Mouse (Mus musculus) neural tube, embryonic 13.5 days (tissue): ENCODE results near the gene Serpina9. TPM values are rescaled to one million over a fixed set of nuclear protein-coding genes. Genes with fewer than 3 reads are reported as not detected.

Experiments used
- ATAC-seq: fragments of 200-750 bp; cut with Nextera tagmentation; 2 replicates; pipeline ENCODE4 v1.8.0; 2017; ENCODE audit warnings: low read depth, mild to moderate bottlenecking, moderate TSS enrichment, moderate library complexity
- H3K27ac ChIP-seq: fragments of 300-500 bp; sonication (generic); replicated peaks from 2 replicates; pipeline ENCODE4 v1.5.1; 2015; ENCODE audit warnings: moderate library complexity, mild to moderate bottlenecking, inconsistent platforms
- H3K27me3 ChIP-seq: fragments of 300-500 bp; sonication (generic); 2 replicates; pipeline ENCODE4 v1.6.1; 2015; ENCODE audit warnings: mild to moderate bottlenecking, inconsistent platforms
- H3K36me3 ChIP-seq: fragments of 300-500 bp; sonication (generic); 2 replicates; pipeline ENCODE4 v1.6.1; 2015; ENCODE audit warnings: mild to moderate bottlenecking, inconsistent platforms
- H3K4me1 ChIP-seq: fragments of 300-500 bp; sonication (generic); replicated peaks from 2 replicates; pipeline ENCODE4 v1.6.1; 2015; ENCODE audit warnings: inconsistent platforms
- H3K4me2 ChIP-seq: fragments of 300-500 bp; sonication (generic); 2 replicates; pipeline ENCODE4 v1.6.1; 2015; ENCODE audit warnings: inconsistent platforms, mild to moderate bottlenecking, moderate library complexity
- H3K4me3 ChIP-seq: fragments of 300-500 bp; sonication (generic); 2 replicates; pipeline ENCODE4 v1.5.1; 2015; ENCODE audit warnings: mild to moderate bottlenecking, inconsistent platforms
- H3K9ac ChIP-seq: fragments of 300-500 bp; sonication (generic); 2 replicates; pipeline ENCODE4 v1.6.1; 2015; ENCODE audit warnings: moderate library complexity, mild to moderate bottlenecking, inconsistent platforms
- H3K9me3 ChIP-seq: fragments of 300-500 bp; sonication (generic); 2 replicates; pipeline ENCODE4 v1.6.1; 2016; ENCODE audit warnings: inconsistent platforms
- WGBS: fragments of 180-500 bp; shearing (Covaris S2); methylation state at CpG from one replicate; pipeline ENCODE4 v1.1.7; 2015; 5-methylcytosine and 5-hydroxymethylcytosine counted together
- polyA plus RNA-seq: library from polyadenylated mRNA; unstranded; fragments of >200 nt; fragmentation: Nextera tagmentation; extraction: Ambion mirVana; gene quantifications from 2 replicates; pipeline ENCODE4 v1.2.1, GENCODE M21; 2015

The Serpina9 gene
- polyA plus RNA-seq, 1 experiment from 2014 or later: not detected

DNA sequence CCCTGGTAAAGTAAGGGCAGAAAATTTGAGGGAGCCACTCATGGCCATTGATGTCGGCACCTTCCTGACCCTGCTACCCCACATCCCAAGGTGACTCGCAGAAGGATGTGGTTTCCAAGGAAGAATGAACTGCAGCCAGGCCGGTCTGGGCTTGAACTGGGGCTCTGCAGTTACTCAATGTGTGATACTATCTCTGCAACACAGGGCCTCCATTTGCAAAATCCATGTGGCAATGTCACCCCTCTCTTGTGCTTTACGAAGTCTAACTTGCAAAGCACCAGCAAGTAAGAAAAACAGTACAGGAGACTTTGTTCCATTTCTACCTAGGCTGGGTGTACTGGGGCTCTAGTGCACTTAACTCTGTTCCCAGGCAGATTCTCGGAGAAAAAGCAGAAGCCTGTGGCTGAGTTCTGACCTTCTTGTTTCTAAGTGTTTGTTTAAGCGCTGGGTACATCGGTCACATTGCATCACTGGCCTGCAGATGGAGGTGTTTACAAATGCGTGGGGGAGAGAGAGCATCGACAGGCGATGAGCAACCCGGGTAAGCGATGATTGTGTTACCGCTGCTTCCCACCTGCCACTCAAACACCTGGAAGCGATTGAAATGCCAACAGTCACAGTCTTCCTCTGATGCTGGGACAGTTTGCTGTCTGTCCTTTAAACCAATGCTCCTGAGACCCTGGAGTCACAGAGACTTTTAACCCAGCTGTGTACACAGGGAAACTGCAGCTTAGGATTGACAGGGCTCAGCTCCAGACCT is 24.6 kb downstream of the Serpina9 start:
- H3K27ac ChIP-seq: no peak overlapping the region
- H3K9ac ChIP-seq: no peak overlapping the region
- no peaks in the 10 kb centered on the region for H3K4me1 ChIP-seq
- H3K4me2 ChIP-seq: no peak overlapping the region
- WGBS: 68% methylated on average over 14 of the region's 14 CpGs
- no peak overlapping the region for H3K4me3 ChIP-seq
- H3K27me3 ChIP-seq: no peaks in the 10 kb centered on the region
- no peak for ATAC-seq
- H3K36me3 ChIP-seq: no peaks in the 10 kb centered on the region
- H3K9me3 ChIP-seq: no peaks in the 10 kb centered on the region

DNA sequence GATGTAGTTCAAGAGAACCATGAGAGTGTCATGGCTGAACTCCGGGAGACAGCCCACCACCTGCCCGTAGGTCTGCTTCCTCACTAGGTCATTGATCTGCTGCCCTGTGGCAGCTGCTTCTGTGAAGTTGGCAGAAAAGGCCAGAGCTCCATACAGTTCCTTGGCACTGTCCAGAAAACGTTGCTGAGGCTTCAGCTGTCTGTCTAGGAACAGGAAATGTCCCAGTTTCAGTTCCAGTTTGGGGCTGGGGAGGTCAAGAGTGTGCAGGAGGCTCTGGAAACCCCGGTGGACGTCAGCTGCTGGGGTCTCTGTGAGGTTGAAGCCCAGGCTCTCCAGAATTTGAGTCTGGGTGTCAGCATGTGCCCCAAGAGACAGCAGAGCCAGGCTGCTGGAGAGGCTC is 27.7 kb downstream of the Serpina9 start:
- H3K4me2 ChIP-seq: no peak overlapping the region
- no peak overlapping the region for H3K9ac ChIP-seq
- no peaks in the 10 kb centered on the region for H3K9me3 ChIP-seq
- 72% methylated on average over 5 of the region's 5 CpGs for WGBS
- H3K4me1 ChIP-seq: no peaks in the 10 kb centered on the region
- no peak overlapping the region for H3K4me3 ChIP-seq
- no peak overlapping the region for H3K27ac ChIP-seq
- ATAC-seq: no peak
- H3K36me3 ChIP-seq: no peaks in the 10 kb centered on the region
- H3K27me3 ChIP-seq: no peaks in the 10 kb centered on the region

DNA sequence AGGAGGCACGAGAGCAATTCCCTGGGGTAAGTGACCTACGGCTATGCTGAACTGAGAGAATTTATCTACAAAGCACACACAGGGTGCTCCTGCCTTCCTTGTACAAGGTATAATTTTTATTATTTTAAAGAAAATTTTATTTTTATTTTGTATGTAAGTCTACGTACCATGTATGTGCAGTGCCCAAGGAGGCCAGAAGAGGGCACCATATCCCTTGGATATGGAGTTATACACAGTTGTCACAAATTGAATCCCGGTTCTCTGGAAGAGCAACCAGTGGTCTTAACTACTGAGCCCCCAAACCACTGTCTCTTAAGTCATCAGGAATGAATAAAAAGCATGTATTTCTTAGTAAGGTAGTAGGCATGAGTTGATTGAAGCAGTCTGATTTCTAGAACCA is 28.6 kb downstream of the Serpina9 start:
- Histone ChIP-seq H3K9me3 (no peaks in the 10 kb centered on the region), H3K9ac (no peak overlapping the region), H3K27me3 (no peaks in the 10 kb centered on the region), H3K4me2 (no peak overlapping the region), H3K4me3 (no peak overlapping the region), H3K36me3 (no peaks in the 10 kb centered on the region), H3K4me1 (no peaks in the 10 kb centered on the region), H3K27ac (no peak overlapping the region)
- WGBS: 65% methylated on average over 4 of the region's 4 CpGs
- ATAC-seq: no peak

DNA sequence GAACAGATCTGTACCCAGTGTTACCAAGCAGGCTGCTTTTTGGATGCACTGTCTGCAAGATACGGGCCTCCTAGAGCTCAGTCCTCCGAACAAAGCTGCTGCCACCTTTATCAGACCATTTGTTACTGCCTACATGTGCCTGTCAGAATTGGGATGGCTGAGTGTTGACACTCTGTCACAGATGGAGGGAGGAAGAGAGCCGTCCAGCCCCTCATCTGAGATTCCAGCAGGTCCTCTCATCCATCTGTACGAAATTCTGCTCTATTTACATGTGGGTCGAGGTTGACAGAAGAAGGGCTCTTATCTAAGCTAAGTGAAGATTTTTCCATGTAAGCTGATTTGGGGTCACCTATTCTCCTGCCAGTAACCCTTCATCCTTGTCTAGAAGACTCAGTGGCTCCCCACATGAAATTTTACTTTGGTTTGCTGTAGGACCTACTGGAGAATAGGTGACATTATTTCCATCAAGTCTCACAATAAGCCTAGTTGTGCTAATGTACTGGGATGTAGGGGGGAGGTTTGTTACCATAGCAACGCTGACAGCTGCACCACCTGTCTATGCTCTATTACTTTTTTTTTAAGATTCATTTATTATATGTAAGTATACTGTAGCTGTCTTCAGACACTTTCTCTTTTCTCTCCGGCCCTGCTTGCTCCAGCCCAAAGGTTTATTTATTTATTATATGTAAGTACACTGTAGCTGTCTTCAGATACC is 31.8 kb downstream of the Serpina9 start:
- no peak overlapping the region for H3K4me2 ChIP-seq
- no peaks in the 10 kb centered on the region for H3K9me3 ChIP-seq
- H3K36me3 ChIP-seq: no peaks in the 10 kb centered on the region
- 79% methylated on average over 7 of the region's 7 CpGs for WGBS
- no peak overlapping the region for H3K27ac ChIP-seq
- no peaks in the 10 kb centered on the region for H3K27me3 ChIP-seq
- no peak for ATAC-seq
- no peak overlapping the region for H3K4me3 ChIP-seq
- H3K4me1 ChIP-seq: no peaks in the 10 kb centered on the region
- no peak overlapping the region for H3K9ac ChIP-seq

DNA sequence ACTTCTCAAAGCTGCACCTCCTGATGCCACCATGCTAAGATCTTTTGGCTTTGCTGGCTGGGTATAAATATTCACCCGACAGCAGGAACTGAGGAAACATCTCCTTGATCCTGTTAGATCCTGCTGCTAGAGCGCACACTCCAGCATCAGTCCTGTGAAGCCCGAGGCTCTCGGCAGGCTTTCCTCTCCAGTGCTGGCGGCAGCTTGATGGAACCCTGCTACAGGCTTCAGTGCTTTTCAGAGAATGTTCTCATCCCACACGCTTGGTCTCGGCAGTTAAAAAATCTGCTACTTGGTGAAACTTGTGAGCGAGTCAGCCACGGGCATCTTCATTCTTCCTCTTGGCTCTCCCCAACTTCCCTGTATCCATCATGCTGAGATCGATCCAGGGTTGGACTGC is 35.3 kb downstream of the Serpina9 start:
- Histone ChIP-seq H3K4me3 (no peak overlapping the region), H3K4me2 (no peak overlapping the region), H3K36me3 (no peaks in the 10 kb centered on the region), H3K27ac (no peak overlapping the region), H3K9ac (no peak overlapping the region), H3K27me3 (no peaks in the 10 kb centered on the region), H3K4me1 (no peaks in the 10 kb centered on the region), H3K9me3 (no peaks in the 10 kb centered on the region)
- no peak for ATAC-seq
- 90% methylated on average over 10 of the region's 10 CpGs for WGBS

DNA sequence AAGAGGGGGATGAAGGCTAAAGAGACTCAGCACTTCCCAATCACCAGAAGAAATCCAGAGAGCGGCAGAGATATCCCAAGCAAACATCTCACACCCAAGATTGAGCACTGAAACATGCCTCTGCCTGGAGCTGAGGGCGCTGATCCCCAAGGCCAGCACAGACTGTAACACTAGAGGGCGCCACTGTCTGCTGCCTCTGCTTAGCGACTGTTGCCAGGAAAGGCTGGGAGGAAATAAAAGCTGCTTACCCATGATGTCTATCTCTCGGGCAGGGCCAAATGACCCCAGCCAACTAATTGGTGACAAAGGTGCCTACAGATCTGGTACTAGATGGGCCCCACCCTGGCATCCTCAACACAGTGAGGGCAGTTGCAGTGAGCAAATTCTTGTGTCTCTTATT is 35.7 kb downstream of the Serpina9 start:
- Histone ChIP-seq H3K4me1 (no peaks in the 10 kb centered on the region), H3K36me3 (no peaks in the 10 kb centered on the region), H3K4me2 (no peak overlapping the region), H3K27me3 (no peaks in the 10 kb centered on the region), H3K9me3 (no peaks in the 10 kb centered on the region), H3K27ac (no peak overlapping the region), H3K9ac (no peak overlapping the region), H3K4me3 (no peak overlapping the region)
- no peak for ATAC-seq
- WGBS: 41% methylated on average over 5 of the region's 5 CpGs

DNA sequence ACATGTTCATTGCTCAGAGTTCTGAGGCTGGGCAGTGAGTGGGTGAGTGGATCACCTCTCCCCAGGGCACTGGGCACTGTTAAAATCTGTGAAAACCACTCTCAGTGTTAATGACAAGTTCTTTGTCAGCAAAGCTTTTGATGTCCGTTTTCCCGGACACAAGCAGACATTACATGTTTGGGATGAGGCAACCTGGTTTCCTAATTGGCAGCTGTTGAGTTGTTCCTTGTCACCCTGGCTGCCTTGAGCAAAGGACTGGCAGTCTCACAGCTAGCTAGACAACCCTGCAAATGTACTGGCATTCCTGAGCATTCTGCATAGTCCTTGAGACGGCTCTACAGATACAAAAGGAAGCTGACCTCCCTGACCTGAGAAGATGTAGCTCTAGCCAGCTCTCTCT is 36.5 kb downstream of the Serpina9 start:
- 65% methylated on average over 3 of the region's 3 CpGs for whole genome bisulfite sequencing

DNA sequence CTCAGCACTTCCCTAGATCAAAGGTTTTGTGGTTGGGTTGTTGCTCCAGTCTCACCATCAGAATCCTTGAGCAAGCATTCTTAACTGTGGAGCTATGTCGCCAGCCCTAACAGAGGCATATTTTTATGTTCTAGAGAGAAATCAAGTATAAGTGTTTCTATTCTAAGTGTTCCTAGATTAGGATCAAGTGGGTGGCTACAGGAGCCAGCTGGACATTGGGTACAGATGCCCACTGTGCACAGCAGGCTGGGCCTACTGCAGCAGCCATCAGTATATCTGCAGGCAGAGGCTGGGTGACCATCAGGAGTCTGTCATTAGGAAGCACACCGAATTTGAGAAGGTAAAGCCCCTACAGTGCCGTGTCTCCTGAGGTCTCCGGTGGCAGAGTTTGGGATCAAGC is 42.5 kb downstream of the Serpina9 start:
- ATAC-seq: no peak
- no peak overlapping the region for H3K4me2 ChIP-seq
- no peaks in the 10 kb centered on the region for H3K36me3 ChIP-seq
- WGBS: 88% methylated on average over 4 of the region's 4 CpGs
- no peak overlapping the region for H3K4me3 ChIP-seq
- no peak overlapping the region for H3K9ac ChIP-seq
- H3K9me3 ChIP-seq: peaks cover 11% of the 10 kb centered on the region; the same call in 1 of the 2 replicates
- H3K27me3 ChIP-seq: no peaks in the 10 kb centered on the region
- H3K4me1 ChIP-seq: no peaks in the 10 kb centered on the region
- H3K27ac ChIP-seq: no peak overlapping the region

More for the DNA sequence above, 36.5 kb downstream of the Serpina9 start:
- Histone ChIP-seq H3K27me3 (no peaks in the 10 kb centered on the region), H3K4me3 (no peak overlapping the region), H3K36me3 (no peaks in the 10 kb centered on the region), H3K9me3 (no peaks in the 10 kb centered on the region), H3K9ac (no peak overlapping the region), H3K27ac (no peak overlapping the region), H3K4me2 (no peak overlapping the region), H3K4me1 (no peaks in the 10 kb centered on the region)
- no peak for ATAC-seq

DNA sequence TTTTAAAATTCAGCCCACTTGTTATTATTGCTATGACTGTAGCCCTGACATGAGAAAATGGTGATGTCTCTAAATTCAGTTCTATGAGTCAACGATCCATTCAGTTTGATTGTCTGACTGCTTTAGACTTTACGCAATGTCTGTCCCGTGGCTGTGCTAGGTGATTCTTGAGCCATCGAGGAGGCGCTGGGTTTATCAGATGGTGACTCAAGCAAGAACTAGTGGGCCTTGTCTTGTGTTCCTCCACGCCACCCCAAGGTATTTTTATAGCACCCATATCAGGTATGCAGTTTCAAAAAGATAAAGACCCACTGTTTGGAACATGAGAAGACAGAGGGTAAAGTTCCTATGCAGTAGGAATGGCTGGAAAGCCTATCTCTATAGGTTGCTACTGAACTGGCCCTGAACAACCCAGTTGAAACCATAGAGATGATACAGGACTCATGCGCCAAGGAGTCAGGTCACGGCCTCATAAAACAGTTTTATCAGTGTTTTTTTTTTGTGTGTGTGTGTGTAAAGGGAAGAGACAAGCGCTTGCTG is 43.9 kb downstream of the Serpina9 start:
- no peaks in the 10 kb centered on the region for H3K27me3 ChIP-seq
- 92% methylated on average over 9 of the region's 9 CpGs for WGBS
- H3K4me1 ChIP-seq: no peaks in the 10 kb centered on the region
- no peak overlapping the region for H3K4me2 ChIP-seq
- peaks cover 11% of the 10 kb centered on the region; the same call in 1 of the 2 replicates for H3K9me3 ChIP-seq
- no peak overlapping the region for H3K4me3 ChIP-seq
- H3K36me3 ChIP-seq: no peaks in the 10 kb centered on the region
- H3K9ac ChIP-seq: no peak overlapping the region
- H3K27ac ChIP-seq: no peak overlapping the region
- no peak for ATAC-seq

DNA sequence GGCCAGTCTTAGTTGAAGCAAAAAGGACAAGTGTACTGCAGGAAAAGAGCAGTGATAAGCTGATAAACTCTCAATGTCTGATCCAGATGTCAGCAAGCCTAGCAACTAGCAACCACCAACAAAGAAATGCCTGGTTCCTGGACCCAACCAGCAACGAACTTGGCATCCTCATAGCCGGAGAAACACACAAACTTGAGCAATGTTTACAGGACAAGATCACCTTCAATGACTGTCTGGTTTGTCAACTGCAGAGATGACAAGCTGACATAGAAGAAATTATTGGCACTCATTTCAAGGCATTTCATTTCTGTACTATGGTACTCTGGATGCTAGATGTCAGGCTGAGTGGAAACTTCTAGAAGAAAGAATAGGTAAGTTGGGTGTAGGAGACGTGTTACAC is 46.8 kb downstream of the Serpina9 start:
- no peaks in the 10 kb centered on the region for H3K27me3 ChIP-seq
- WGBS: 73% methylated on average over 3 of the region's 3 CpGs
- H3K9ac ChIP-seq: no peak overlapping the region
- no peak overlapping the region for H3K27ac ChIP-seq
- H3K4me1 ChIP-seq: no peaks in the 10 kb centered on the region
- no peak overlapping the region for H3K4me3 ChIP-seq
- H3K9me3 ChIP-seq: peaks cover 11% of the 10 kb centered on the region; the same call in 1 of the 2 replicates
- no peaks in the 10 kb centered on the region for H3K36me3 ChIP-seq
- ATAC-seq: no peak
- H3K4me2 ChIP-seq: no peak overlapping the region

DNA sequence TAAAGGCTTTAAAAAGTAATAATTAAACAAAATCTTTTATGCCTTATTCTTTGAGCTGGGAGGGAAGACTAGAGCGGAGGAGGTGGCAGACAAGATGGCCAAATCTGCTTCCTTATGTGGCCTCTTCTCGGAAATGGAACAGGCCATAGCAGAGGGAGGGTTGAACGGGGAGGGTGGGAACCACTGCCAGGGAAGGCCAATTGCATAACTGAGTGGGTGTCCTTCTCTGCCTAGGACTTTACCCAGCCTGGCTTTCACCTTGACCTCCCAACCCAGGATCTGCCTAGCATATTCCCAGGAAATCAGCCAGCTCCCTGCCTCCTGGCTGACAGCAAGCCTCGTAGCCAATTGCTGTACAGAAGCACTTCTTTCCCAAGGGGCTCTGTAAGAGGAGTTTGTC is 50.3 kb downstream of the Serpina9 start:
- no peaks in the 10 kb centered on the region for H3K4me1 ChIP-seq
- WGBS: 78% methylated on average over 4 of the region's 4 CpGs
- ATAC-seq: no peak
- H3K4me3 ChIP-seq: no peak overlapping the region
- H3K9ac ChIP-seq: no peak overlapping the region
- no peaks in the 10 kb centered on the region for H3K27me3 ChIP-seq
- H3K27ac ChIP-seq: no peak overlapping the region
- no peak overlapping the region for H3K4me2 ChIP-seq
- 0 out of 2 replicates have a peak, but pooled peaks cover 6% of the 10 kb centered on the region for H3K9me3 ChIP-seq
- H3K36me3 ChIP-seq: no peaks in the 10 kb centered on the region

DNA sequence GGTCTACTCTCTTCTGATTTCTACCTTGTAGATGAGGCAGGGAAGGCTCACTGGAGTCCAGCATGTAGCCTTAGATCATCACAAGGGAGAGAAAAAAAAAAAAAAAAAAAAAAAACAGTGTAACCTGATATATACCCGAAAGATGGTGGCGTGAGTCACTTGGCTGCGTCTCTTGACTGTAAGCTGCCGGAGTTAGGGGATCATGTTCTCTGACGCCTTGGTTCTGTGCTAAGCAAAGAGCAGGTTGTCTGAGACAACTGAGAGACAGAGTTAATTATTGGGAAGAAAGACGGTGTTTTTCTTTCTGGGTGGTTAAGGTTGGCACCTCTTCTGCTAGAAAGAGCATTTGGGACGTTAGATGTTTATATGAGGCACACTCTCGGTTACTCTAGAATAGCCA is 50.7 kb downstream of the Serpina9 start:
- ATAC-seq: no peak
- Histone ChIP-seq H3K36me3 (no peaks in the 10 kb centered on the region), H3K9me3 (0 out of 2 replicates have a peak, but pooled peaks cover 5% of the 10 kb centered on the region), H3K4me2 (no peak overlapping the region), H3K9ac (no peak overlapping the region), H3K4me3 (no peak overlapping the region), H3K27ac (no peak overlapping the region), H3K4me1 (no peaks in the 10 kb centered on the region), H3K27me3 (no peaks in the 10 kb centered on the region)
- WGBS: 90% methylated on average over 8 of the region's 8 CpGs
